Mouse (Mus musculus) CH12.LX (cell line): ENCODE results near the gene Gamt. TPM values are rescaled to one million over a fixed set of nuclear protein-coding genes. Genes with fewer than 3 reads are reported as not detected.

ENCODE experiments used
- DNase-seq: peaks from one replicate; pipeline ENCODE4 v3.0.0-alpha.2; 2013; ENCODE audit errors: extremely low read depth
- H3K27ac ChIP-seq: 2 replicates; pipeline ENCODE4 v1.5.1; 2012; ENCODE audit warnings: low read depth, mild to moderate bottlenecking, control low read depth, moderate library complexity; ENCODE audit not compliant: insufficient read depth
- H3K27me3 ChIP-seq: replicated peaks from 2 replicates; pipeline ENCODE3; 2012; ENCODE audit warnings: inconsistent platforms
- H3K36me3 ChIP-seq, 2 experiments: replicated peaks in 1 of 2; 2 replicates each; pipeline versions ENCODE3 to v1.6.1; 2012; ENCODE audit warnings: inconsistent platforms in 1 of 2, low read length in 1 of 2, mild to moderate bottlenecking in 1 of 2, mixed read lengths in 1 of 2, moderate library complexity in 1 of 2; ENCODE audit not compliant: control insufficient read depth in 1 of 2, insufficient read depth in 1 of 2
- H3K4me1 ChIP-seq, 2 experiments: 2 replicates each; pipeline ENCODE4 v1.6.1; 2012; ENCODE audit warnings: inconsistent platforms in 1 of 2, moderate library complexity in 1 of 2; ENCODE audit not compliant: insufficient read depth in 2 of 2, control insufficient read depth in 1 of 2
- H3K4me2 ChIP-seq: 2 replicates; pipeline ENCODE4 v1.6.1; 2012; ENCODE audit warnings: low read depth, mild to moderate bottlenecking, control low read depth; ENCODE audit not compliant: poor library complexity, insufficient read depth, severe bottlenecking
- H3K4me3 ChIP-seq, 3 experiments: fragments of 150-350 bp in 1 of 3; sonication (generic) in 1 of 3; replicated peaks in 1 of 3; 2 replicates each; pipeline versions ENCODE3 to v1.5.1; 2011 to 2012; ENCODE audit warnings: low read depth in 2 of 3, low read length in 2 of 3, mild to moderate bottlenecking in 2 of 3, moderate library complexity in 2 of 3, control low read depth in 1 of 3, improper control_type of control experiment in 1 of 3, inconsistent platforms in 1 of 3, mixed read lengths in 1 of 3; ENCODE audit not compliant: poor library complexity in 1 of 3
- H3K79me2 ChIP-seq: replicated peaks from 2 replicates; pipeline ENCODE4 v1.6.1; 2012; ENCODE audit warnings: mild to moderate bottlenecking, moderate library complexity; ENCODE audit not compliant: control insufficient read depth, poor library complexity, insufficient read depth, severe bottlenecking; ENCODE audit errors: extremely low read depth
- H3K9ac ChIP-seq: 2 replicates; pipeline ENCODE4 v1.6.1; 2012; ENCODE audit warnings: low read depth, mild to moderate bottlenecking, control low read depth, moderate library complexity; ENCODE audit not compliant: insufficient read depth
- H3K9me3 ChIP-seq: replicated peaks from 2 replicates; pipeline ENCODE3; 2012; ENCODE audit warnings: low read length, inconsistent platforms, mixed read lengths
- BHLHE40 ChIP-seq: IDR thresholded peaks from 2 replicates; pipeline ENCODE4 v1.6.1; 2011; ENCODE audit warnings: mild to moderate bottlenecking, low read depth, low read length, improper control_type of control experiment
- CHD2 ChIP-seq: IDR thresholded peaks from 2 replicates; pipeline ENCODE4 v1.6.1; 2011; ENCODE audit warnings: low read length, improper control_type of control experiment
- CTCF ChIP-seq, 2 experiments: IDR thresholded peaks in 1 of 2; conservative IDR thresholded peaks in 1 of 2; 2 replicates each; pipeline ENCODE4 v1.5.1; 2011 to 2012; ENCODE audit warnings: low read depth in 2 of 2, low read length in 2 of 2, improper control_type of control experiment in 1 of 2, inconsistent platforms in 1 of 2, mild to moderate bottlenecking in 1 of 2, moderate library complexity in 1 of 2
- ELF1 ChIP-seq: IDR thresholded peaks from 2 replicates; pipeline ENCODE4 v1.6.1; 2014; ENCODE audit warnings: low read depth, mild to moderate bottlenecking, inconsistent platforms, low read length, improper control_type of control experiment
- JUN ChIP-seq: IDR thresholded peaks from 2 replicates; pipeline ENCODE4 v1.6.1; 2011; ENCODE audit warnings: low read depth, mild to moderate bottlenecking, low read length, improper control_type of control experiment, moderate library complexity; ENCODE audit not compliant: insufficient read depth
- MAFK ChIP-seq: IDR thresholded peaks from 2 replicates; pipeline ENCODE4 v1.6.1; 2011; ENCODE audit warnings: low read length, improper control_type of control experiment; ENCODE audit not compliant: insufficient replicate concordance
- MAX ChIP-seq: IDR thresholded peaks from 2 replicates; pipeline ENCODE4 v1.6.1; 2011; ENCODE audit warnings: low read length, improper control_type of control experiment
- MAZ ChIP-seq: IDR thresholded peaks from 2 replicates; pipeline ENCODE4 v1.6.1; 2012; ENCODE audit warnings: low read depth, mild to moderate bottlenecking, inconsistent platforms, low read length, improper control_type of control experiment, moderate library complexity
- MEF2A ChIP-seq: IDR thresholded peaks from 2 replicates; pipeline ENCODE4 v1.6.1; 2014; ENCODE audit warnings: low read depth, mild to moderate bottlenecking, inconsistent platforms, low read length, improper control_type of control experiment, borderline replicate concordance
- MXI1 ChIP-seq: IDR thresholded peaks from 2 replicates; pipeline ENCODE4 v1.6.1; 2011; ENCODE audit warnings: mild to moderate bottlenecking, low read depth, low read length, improper control_type of control experiment
- MYC ChIP-seq: IDR thresholded peaks from 2 replicates; pipeline ENCODE4 v1.6.1; 2011; ENCODE audit warnings: low read depth, mild to moderate bottlenecking, improper control_type of control experiment, low read length
- NELFE ChIP-seq: IDR thresholded peaks from 2 replicates; pipeline ENCODE4 v1.6.1; 2011; ENCODE audit warnings: low read depth, low read length, improper control_type of control experiment
- NRF1 ChIP-seq: IDR thresholded peaks from 2 replicates; pipeline ENCODE4 v1.6.1; 2014; ENCODE audit warnings: low read depth, mild to moderate bottlenecking, inconsistent platforms, low read length, improper control_type of control experiment, moderate library complexity
- PAX5 ChIP-seq: IDR thresholded peaks from 2 replicates; pipeline ENCODE4 v1.6.1; 2012; ENCODE audit warnings: low read length, inconsistent platforms, mixed read lengths
- POLR2AphosphoS2 ChIP-seq: IDR thresholded peaks from 2 replicates; pipeline ENCODE4 v1.6.1; 2011; ENCODE audit warnings: low read depth, low read length, improper control_type of control experiment
- RCOR1 ChIP-seq: conservative IDR thresholded peaks from 2 replicates; pipeline ENCODE4 v1.6.1; 2012; ENCODE audit warnings: low read depth, mild to moderate bottlenecking, inconsistent platforms, low read length, improper control_type of control experiment
- SIN3A ChIP-seq: IDR thresholded peaks from 2 replicates; pipeline ENCODE4 v1.6.1; 2012; ENCODE audit warnings: low read length, improper control_type of control experiment, inconsistent platforms
- SMC3 ChIP-seq: IDR thresholded peaks from 2 replicates; pipeline ENCODE4 v1.6.1; 2011; ENCODE audit warnings: low read depth, low read length, improper control_type of control experiment
- TBP ChIP-seq: conservative IDR thresholded peaks from 2 replicates; pipeline ENCODE4 v1.6.1; 2011; ENCODE audit warnings: low read depth, low read length, improper control_type of control experiment
- TCF12 ChIP-seq: IDR thresholded peaks from 2 replicates; pipeline ENCODE4 v1.6.1; 2014; ENCODE audit warnings: low read depth, mild to moderate bottlenecking, inconsistent platforms, low read length, improper control_type of control experiment
- UBTF ChIP-seq: IDR thresholded peaks from 2 replicates; pipeline ENCODE4 v1.6.1; 2012; ENCODE audit warnings: low read depth, mild to moderate bottlenecking, inconsistent platforms, low read length, improper control_type of control experiment, moderate library complexity
- USF1 ChIP-seq: IDR thresholded peaks from 2 replicates; pipeline ENCODE4 v1.6.1; 2014; ENCODE audit warnings: low read depth, mild to moderate bottlenecking, inconsistent platforms, low read length, improper control_type of control experiment
- ZC3H11A ChIP-seq: IDR thresholded peaks from 2 replicates; pipeline ENCODE4 v1.6.1; 2012; ENCODE audit warnings: low read depth, mild to moderate bottlenecking, inconsistent platforms, low read length, improper control_type of control experiment
- ZMIZ1 ChIP-seq: IDR thresholded peaks from 2 replicates; pipeline ENCODE4 v1.6.1; 2012; ENCODE audit warnings: low read depth, mild to moderate bottlenecking, inconsistent platforms, low read length, improper control_type of control experiment
- ZNF384 ChIP-seq: IDR thresholded peaks from 2 replicates; pipeline ENCODE4 v1.6.1; 2012; ENCODE audit warnings: low read depth, low read length, improper control_type of control experiment, inconsistent platforms
- dilution Hi-C: fragments of 300-500 bp; cut with MboI; formaldehyde crosslinking; loops from 2 replicates; pipeline ENCODE4 v1.14.3; 2020; ENCODE audit warnings: low sequenced_read_pairs; ENCODE audit not compliant: extremely low pct_unique_long_range_greater_than_20kb, extremely low pct_ligation_motif_present
- in situ Hi-C: fragments of 300-500 bp; cut with MboI; formaldehyde crosslinking; loops from 3 replicates; pipeline ENCODE4 v1.14.3; 2019; ENCODE audit warnings: low sequenced_read_pairs, low pct_ligation_motif_present, low pct_unique_long_range_greater_than_20kb, mixed read lengths
- polyA plus RNA-seq: library from polyadenylated mRNA; unstranded; fragments of >175 nt; gene quantifications from 2 replicates; pipeline ENCODE4 v1.2.1, GENCODE M21; 2012; ENCODE audit warnings: low read depth; ENCODE audit not compliant: insufficient read length
- total RNA-seq, 2 experiments: library from RNA; depleted of rRNA; stranded (reverse); fragments of 300-350 nt in 1 of 2; fragments of >200 nt in 1 of 2; gene quantifications; 2 replicates each; pipeline ENCODE4 v1.2.3; 2012 to 2014

Gamt gene
- total and polyA plus RNA-seq, 3 experiments = 0.24 to 0.30 TPM; not detected in 1

GRCm38 (mm10) chr10:80250573-80250972, 10.2 kb downstream of the Gamt start:
- no peak overlapping the region for H3K27ac ChIP-seq
- dilution Hi-C loops = no loop called here
- no peaks in the 10 kb centered on the region for H3K27me3 ChIP-seq
- H3K4me3 ChIP-seq = peak overlapping the region in 1 of 3 experiments; percentile 61
- H3K4me1 ChIP-seq = peaks cover 4 to 31% of the 10 kb centered on the region in 2 experiments
- no peaks in the 10 kb centered on the region for H3K9me3 ChIP-seq
- DNase-seq = no peak
- H3K79me2 ChIP-seq = peaks cover 21% of the 10 kb centered on the region
- TF ChIP-seq TBP (no peak), PAX5 (no peak), BHLHE40 (no peak), MEF2A (no peak)
- H3K4me2 ChIP-seq = peak overlapping the region; percentile 59; the same call in 1 of the 2 replicates
- H3K36me3 ChIP-seq = peaks cover 32 to 52% of the 10 kb centered on the region in 2 experiments
- in situ Hi-C loops = no loop called here
- no peak overlapping the region for H3K9ac ChIP-seq

- peaks cover 4 to 34% of the 10 kb centered on the region in 2 experiments for H3K4me1 ChIP-seq
Measured at GRCm38 (mm10) chr10:80250059-80250458, 10.8 kb downstream of the Gamt start.

GRCm38 (mm10) chr10:80248971-80249640, 11.7 kb downstream of the Gamt start, which contains the start of gene Ndufs7:
Gene Ndufs7, plus strand, starts transcription at chr10:80249121.
- H3K27me3 ChIP-seq = no peaks in the 10 kb centered on the region
- in situ Hi-C loops (loop anchor here (5.0 kb wide), 1 partner anchor 72 kb away; the partner anchor contains the start of gene Efna2), dilution Hi-C loops (no loop called here)
- peak within 1 kb of the TSS; percentile 87 for H3K9ac ChIP-seq
- no peaks in the 10 kb centered on the region for H3K9me3 ChIP-seq
- peak within 1 kb of the TSS; percentile 61 to 94 (median 74) for H3K4me3 ChIP-seq
- H3K79me2 ChIP-seq = peaks cover 21% of the 10 kb centered on the region
- peaks cover 25 to 50% of the 10 kb centered on the region in 2 experiments for H3K36me3 ChIP-seq
- peak within 1 kb of the TSS; percentile 57 for H3K27ac ChIP-seq
- DNase-seq = peak; percentile 93
- peaks cover 4 to 34% of the 10 kb centered on the region in 2 experiments for H3K4me1 ChIP-seq
- H3K4me2 ChIP-seq = peak within 1 kb of the TSS; percentile 59
- peak; percentile 97 for TF ChIP-seq TCF12
- TF ChIP-seq MAFK = peak; percentile 95
- peak; percentile 99 for TF ChIP-seq ELF1
- TF ChIP-seq SMC3 = peak; percentile 41
- no peak for TF ChIP-seq CTCF (conservative IDR thresholded peaks at IDR 0.05 in 1 of 2, IDR thresholded peaks at IDR 0.05 in 1 of 2; ENCODE audit: low read depth in 2 of 2, low read length in 2 of 2)
- peak; percentile 84 for TF ChIP-seq RCOR1
- no peak for TF ChIP-seq UBTF
- peak; percentile 73 for TF ChIP-seq BHLHE40
- TF ChIP-seq ZMIZ1 = peak; percentile 46
- TF ChIP-seq NELFE = peak; percentile 95
- peak; percentile 89 for TF ChIP-seq MXI1
- peak; percentile 99 for TF ChIP-seq SIN3A
- peak; percentile 81 for TF ChIP-seq NRF1
- TF ChIP-seq ZC3H11A = no peak
- peak; percentile 74; the same call in 1 of the 2 replicates for TF ChIP-seq MAZ

More at GRCm38 (mm10) chr10:80250059-80250458, 10.8 kb downstream of the Gamt start:
- peaks cover 27 to 51% of the 10 kb centered on the region in 2 experiments for H3K36me3 ChIP-seq
- in situ Hi-C loops (no loop called here), dilution Hi-C loops (no loop called here)
- no peaks in the 10 kb centered on the region for H3K27me3 ChIP-seq
- TF ChIP-seq BHLHE40 (no peak), JUN (no peak), RCOR1 (no peak), ZNF384 (no peak), CHD2 (no peak), MEF2A (no peak), MAZ (no peak), SMC3 (no peak), USF1 (no peak), MAX (no peak), TCF12 (no peak), ELF1 (no peak), TBP (no peak), MXI1 (no peak), ZC3H11A (no peak), POLR2AphosphoS2 (no peak), NELFE (no peak), MYC (no peak)
- no peak overlapping the region for H3K27ac ChIP-seq
- peak overlapping the region; percentile 87; the same call in 1 of the 2 replicates for H3K9ac ChIP-seq
- H3K4me2 ChIP-seq = peak overlapping the region; percentile 59
- H3K4me3 ChIP-seq = peak overlapping the region; percentile 61 to 94 (median 74)
- no peak for DNase-seq
- H3K9me3 ChIP-seq = no peaks in the 10 kb centered on the region
- peaks cover 21% of the 10 kb centered on the region for H3K79me2 ChIP-seq
